Mouse (Mus musculus) E14TG2a.4 (cell line): Measurements from ENCODE around the gene Nnmt.

Experiments used
- CTCF ChIP-seq: conservative IDR thresholded peaks from 2 replicates; pipeline ENCODE4 v1.5.1; 2014; ENCODE audit warnings: low read length
- NANOG ChIP-seq: IDR thresholded peaks from 2 replicates; pipeline ENCODE4 v1.6.1; 2014; ENCODE audit warnings: borderline replicate concordance, low read length, mixed read lengths
- POU5F1 ChIP-seq: IDR thresholded peaks from 2 replicates; pipeline ENCODE4 v1.6.1; 2014; ENCODE audit warnings: low read length, borderline replicate concordance

GRCm38 (mm10) chr9:48558637-48559036, 46.3 kb downstream of the Nnmt start:
- no peak for TF ChIP-seq CTCF
- TF ChIP-seq POU5F1 = no peak
- TF ChIP-seq NANOG = no peak
